Mouse (Mus musculus) embryonic facial prominence, embryonic 10.5 days (tissue): ENCODE measurements around the gene Cavin3. TPM values are rescaled to one million over a fixed set of nuclear protein-coding genes. Genes with fewer than 3 reads are reported as not detected.
"Not testable (repeated sequence)": the region's sequence is repeated elsewhere in the genome, so short reads cannot be mapped to it uniquely, and the experiment has no call there.

ENCODE experiments used
- DNase-seq: peaks from one replicate; pipeline ENCODE4 v3.0.0-alpha.2; 2017; ENCODE audit warnings: low spot score
- H3K27ac ChIP-seq: fragments of 300-500 bp; sonication (generic); replicated peaks from 2 replicates; pipeline ENCODE4 v1.5.1; 2016; ENCODE audit warnings: mild to moderate bottlenecking
- H3K27me3 ChIP-seq: fragments of 300-500 bp; sonication (generic); replicated peaks from 2 replicates; pipeline ENCODE4 v1.6.1; 2016; ENCODE audit warnings: low read depth, mild to moderate bottlenecking; ENCODE audit not compliant: poor library complexity, severe bottlenecking
- H3K36me3 ChIP-seq: fragments of 300-500 bp; sonication (generic); replicated peaks from 2 replicates; pipeline ENCODE4 v1.6.1; 2016; ENCODE audit warnings: mild to moderate bottlenecking, moderate library complexity
- H3K4me1 ChIP-seq: fragments of 300-500 bp; sonication (generic); 2 replicates; pipeline ENCODE4 v1.6.1; 2016
- H3K4me3 ChIP-seq: fragments of 300-500 bp; sonication (generic); 2 replicates; pipeline ENCODE4 v1.5.1; 2016; ENCODE audit warnings: mild to moderate bottlenecking, moderate library complexity
- H3K9me3 ChIP-seq: fragments of 300-500 bp; sonication (generic); 2 replicates; pipeline ENCODE4 v1.6.1; 2016; ENCODE audit warnings: mild to moderate bottlenecking
- WGBS: fragments of 180-500 bp; shearing (Covaris S2); methylation state at CpG from one replicate; pipeline ENCODE4 v1.1.7; 2016; 5-methylcytosine and 5-hydroxymethylcytosine counted together
- polyA plus RNA-seq: library from polyadenylated mRNA; unstranded; fragments of >200 nt; fragmentation: Nextera tagmentation; extraction: Ambion mirVana; gene quantifications from 2 replicates; pipeline ENCODE4 v1.2.1, GENCODE M21; 2016

The Cavin3 gene
- polyA plus RNA-seq, 1 experiment from 2014 or later, result 17.7 TPM

GRCm38 (mm10) chr7:105477841-105478240, 4.3 kb downstream of the Cavin3 start:
- Histone ChIP-seq H3K9me3 (no peaks in the 10 kb centered on the region), H3K4me1 (peaks cover 27% of the 10 kb centered on the region), H3K27me3 (peaks cover 32% of the 10 kb centered on the region), H3K36me3 (no peaks in the 10 kb centered on the region), H3K27ac (no peak overlapping the region), H3K4me3 (no peak overlapping the region)
- peak; percentile 50 for DNase-seq
- WGBS, result 68% methylated on average over 3 of the region's 3 CpGs

- no peaks in the 10 kb centered on the region for H3K36me3 ChIP-seq
- peaks cover 27% of the 10 kb centered on the region for H3K27me3 ChIP-seq
- no peak overlapping the region for H3K27ac ChIP-seq
- DNase-seq, result no peak
- H3K4me3 ChIP-seq, result no peak overlapping the region
- H3K4me1 ChIP-seq, result peaks cover 24% of the 10 kb centered on the region
- 96% methylated on average over 1 of the region's 1 CpGs for whole genome bisulfite sequencing
- H3K9me3 ChIP-seq, result no peaks in the 10 kb centered on the region
Observed at GRCm38 (mm10) chr7:105477433-105477700, 4.7 kb downstream of the Cavin3 start.

DNA sequence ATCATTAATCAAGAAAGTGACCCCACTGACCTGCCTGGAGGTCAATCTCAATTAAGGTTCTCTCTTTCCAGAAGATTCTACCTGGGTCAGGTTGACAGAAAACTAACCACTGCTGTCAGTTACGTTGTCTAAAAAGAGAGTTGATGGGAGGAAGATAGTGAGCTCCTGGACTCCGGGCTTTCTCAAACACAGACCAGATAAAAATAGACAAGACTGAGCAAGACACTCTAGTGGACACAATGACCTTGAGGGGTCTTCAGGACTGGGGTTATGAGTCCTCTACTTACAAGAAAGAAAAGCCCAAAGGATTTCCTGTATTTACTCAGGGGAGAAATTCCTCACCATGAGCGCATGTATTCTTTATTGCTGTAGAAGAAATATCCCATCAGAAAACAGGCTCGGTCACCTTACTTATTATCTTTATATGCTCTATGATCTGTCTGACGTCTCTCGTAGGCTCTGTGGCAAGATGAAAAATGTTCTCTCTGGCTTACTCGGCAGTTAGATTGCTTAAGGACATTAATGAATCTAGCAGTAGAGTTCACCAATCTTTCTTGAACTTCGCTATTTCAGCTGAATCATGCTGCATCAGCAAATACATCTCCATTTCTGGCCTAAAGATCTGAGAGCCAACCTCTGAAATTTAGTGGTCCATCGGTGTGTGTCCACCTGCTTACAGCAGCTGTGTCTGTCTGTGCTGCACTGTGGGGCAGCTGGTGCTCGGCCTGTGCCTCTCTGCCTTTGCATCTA, 5.2 kb downstream of the Cavin3 start:
- H3K27ac ChIP-seq, result no peak overlapping the region
- H3K36me3 ChIP-seq, result no peaks in the 10 kb centered on the region
- 91% methylated on average over 10 of the region's 10 CpGs for WGBS

GRCm38 (mm10) chr7:105475396-105475949, 6.6 kb downstream of the Cavin3 start:
- H3K4me1 ChIP-seq, result peaks cover 5% of the 10 kb centered on the region
- DNase-seq, result no peak
- H3K27me3 ChIP-seq, result peaks cover 8% of the 10 kb centered on the region
- H3K27ac ChIP-seq, result no peak overlapping the region
- H3K4me3 ChIP-seq, result no peak overlapping the region
- no peaks in the 10 kb centered on the region for H3K9me3 ChIP-seq
- no peaks in the 10 kb centered on the region for H3K36me3 ChIP-seq
- WGBS, result 81% methylated on average over 7 of the region's 7 CpGs

More for the DNA sequence above, 5.2 kb downstream of the Cavin3 start:
- H3K9me3 ChIP-seq, result no peaks in the 10 kb centered on the region
- H3K4me1 ChIP-seq, result peaks cover 19% of the 10 kb centered on the region
- H3K4me3 ChIP-seq, result no peak overlapping the region
- no peak for DNase-seq
- H3K27me3 ChIP-seq, result peaks cover 22% of the 10 kb centered on the region

DNA sequence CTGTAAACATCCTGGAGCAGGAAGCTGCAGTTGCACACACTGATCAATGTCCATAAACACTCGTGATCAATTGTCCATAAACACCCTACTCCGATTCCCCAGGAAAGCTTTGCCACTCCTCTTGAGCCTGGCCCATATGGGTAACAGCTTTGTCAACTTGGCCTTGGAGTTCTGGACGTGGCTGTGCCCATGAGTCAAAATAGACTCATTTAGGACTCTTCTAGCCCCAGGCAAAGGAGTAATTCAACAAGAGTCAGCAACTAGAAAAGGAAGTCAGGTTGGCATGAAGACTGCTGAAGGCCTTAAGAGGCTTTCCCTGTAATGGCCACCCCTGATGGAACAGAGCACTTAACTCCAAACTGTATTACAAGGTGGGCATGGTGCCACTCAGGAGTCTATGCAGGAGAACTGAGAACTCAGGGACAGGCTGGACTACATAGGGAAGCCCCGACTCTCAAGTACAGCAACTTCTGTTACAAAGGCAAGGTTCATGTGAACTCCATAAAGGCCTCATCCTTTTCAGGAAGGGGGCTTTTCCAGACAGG, 7.3 kb downstream of the Cavin3 start:
- H3K4me3 ChIP-seq, result no peak overlapping the region
- no peaks in the 10 kb centered on the region for H3K9me3 ChIP-seq
- H3K27ac ChIP-seq, result no peak overlapping the region
- DNase-seq, result no peak
- no peaks in the 10 kb centered on the region for H3K36me3 ChIP-seq
- peaks cover 2% of the 10 kb centered on the region; the same call in 1 of the 2 replicates for H3K27me3 ChIP-seq
- H3K4me1 ChIP-seq, result no peaks in the 10 kb centered on the region; the same call in 1 of the 2 replicates
- WGBS, result 73% methylated on average over 4 of the region's 4 CpGs

GRCm38 (mm10) chr7:105472607-105473006, 9.5 kb downstream of the Cavin3 start:
- Histone ChIP-seq H3K27me3 (no peaks in the 10 kb centered on the region), H3K4me1 (no peaks in the 10 kb centered on the region), H3K27ac (no peak overlapping the region), H3K36me3 (no peaks in the 10 kb centered on the region), H3K9me3 (no peaks in the 10 kb centered on the region), H3K4me3 (no peak overlapping the region)
- 60% methylated on average over 1 of the region's 1 CpGs for WGBS
- no peak for DNase-seq

DNA sequence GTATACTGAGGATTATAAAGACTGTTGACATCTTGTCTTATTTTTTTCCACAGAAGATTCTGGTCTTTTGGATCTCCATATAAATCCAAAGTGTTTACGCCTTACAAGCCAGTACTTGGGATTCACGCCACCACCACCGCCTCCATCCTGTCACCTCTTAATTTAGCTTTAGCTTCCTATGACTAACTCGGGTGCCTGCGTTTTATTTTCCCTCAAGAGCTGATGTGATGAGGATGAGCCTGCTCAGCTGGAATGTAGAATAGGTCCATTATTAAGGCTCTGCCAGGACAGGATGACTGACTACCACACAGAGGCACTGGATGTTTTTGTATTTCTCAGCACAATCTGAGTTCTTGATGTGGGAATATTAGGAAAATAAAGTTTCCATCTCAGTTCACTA, 16.6 kb downstream of the Cavin3 start:
- H3K27me3 ChIP-seq, H3K27ac ChIP-seq, H3K4me1 ChIP-seq, H3K4me3 ChIP-seq, H3K9me3 ChIP-seq, H3K36me3 ChIP-seq, DNase-seq: not testable (repeated sequence)
- 78% methylated on average over 5 of the region's 5 CpGs for WGBS

DNA sequence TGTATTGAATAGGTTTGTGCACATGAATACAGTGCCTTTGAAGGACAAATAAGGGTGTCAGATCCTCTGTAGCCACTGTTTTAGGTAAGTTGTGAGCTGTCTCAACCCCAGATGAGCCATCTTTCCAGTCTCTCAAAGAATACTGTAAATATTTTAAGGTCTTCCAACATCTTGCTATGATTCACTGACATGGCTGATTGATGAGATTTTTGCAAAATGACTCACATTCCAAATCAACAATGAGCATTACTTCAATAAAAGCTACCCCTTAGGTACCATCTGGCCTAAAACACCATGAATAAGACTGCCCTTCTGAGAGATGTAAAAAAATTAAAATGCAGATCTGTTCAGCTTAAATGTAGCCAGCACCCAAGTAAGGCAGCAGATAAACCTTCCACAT, 23.6 kb downstream of the Cavin3 start:
- Histone ChIP-seq H3K4me1 (no peaks in the 10 kb centered on the region), H3K27me3 (no peaks in the 10 kb centered on the region), H3K36me3 (no peaks in the 10 kb centered on the region), H3K4me3 (no peak overlapping the region), H3K27ac (no peak overlapping the region), H3K9me3 (no peaks in the 10 kb centered on the region)
- no peak for DNase-seq

- not testable (repeated sequence) for H3K4me3 ChIP-seq, H3K9me3 ChIP-seq, DNase-seq, H3K27ac ChIP-seq, H3K27me3 ChIP-seq, H3K4me1 ChIP-seq, H3K36me3 ChIP-seq
- 88% methylated on average over 4 of the region's 4 CpGs for WGBS
Observed at GRCm38 (mm10) chr7:105453345-105453744, 28.8 kb downstream of the Cavin3 start.

DNA sequence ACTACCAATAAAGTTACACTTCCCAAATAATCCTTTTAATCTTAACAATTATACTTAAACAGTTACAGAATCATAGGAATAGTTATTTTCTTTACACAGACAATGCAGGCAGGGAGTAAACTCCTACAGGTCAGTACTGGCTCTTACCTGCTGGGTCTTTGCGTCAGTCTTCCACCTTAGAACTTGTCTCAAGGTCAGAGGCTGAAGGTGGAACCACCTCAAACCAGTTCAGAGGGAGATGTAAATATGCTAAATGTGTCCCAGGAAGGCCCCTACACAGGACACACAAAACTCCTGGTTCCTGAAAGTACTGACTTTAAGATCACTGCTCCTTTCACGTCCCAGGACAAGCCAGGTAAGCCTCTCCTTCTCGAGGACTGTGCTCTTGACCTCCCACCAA, 37.0 kb downstream of the Cavin3 start:
- Histone ChIP-seq H3K4me1 (no peaks in the 10 kb centered on the region), H3K9me3 (no peaks in the 10 kb centered on the region), H3K4me3 (no peak overlapping the region), H3K27me3 (no peaks in the 10 kb centered on the region), H3K27ac (no peak overlapping the region), H3K36me3 (no peaks in the 10 kb centered on the region)
- 76% methylated on average over 3 of the region's 3 CpGs for WGBS
- DNase-seq, result no peak

DNA sequence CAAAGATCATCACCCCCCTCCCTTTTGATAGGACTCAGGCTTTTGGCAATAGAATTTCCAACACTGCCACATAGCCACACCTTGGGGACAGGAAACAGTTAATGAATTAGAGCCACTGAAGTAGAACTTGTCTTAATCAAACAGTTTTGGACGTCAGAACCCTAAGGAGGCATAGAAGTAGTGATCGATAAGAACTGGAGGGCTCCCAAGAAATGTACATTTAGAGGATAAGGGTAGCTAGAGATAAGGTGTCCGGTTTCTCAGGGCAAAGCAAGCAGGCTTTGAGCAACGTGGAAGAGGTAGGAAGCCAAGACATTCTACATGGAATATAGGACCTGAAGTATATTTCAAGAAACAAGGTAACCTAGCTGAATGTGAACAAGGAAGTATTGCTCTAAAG, 40.7 kb downstream of the Cavin3 start:
- 69% methylated on average over 4 of the region's 4 CpGs for WGBS
- Histone ChIP-seq H3K9me3 (no peaks in the 10 kb centered on the region), H3K27me3 (no peaks in the 10 kb centered on the region), H3K4me3 (no peak overlapping the region), H3K27ac (no peak overlapping the region), H3K4me1 (0 out of 2 replicates have a peak, but pooled peaks cover 4% of the 10 kb centered on the region), H3K36me3 (no peaks in the 10 kb centered on the region)
- DNase-seq, result no peak

DNA sequence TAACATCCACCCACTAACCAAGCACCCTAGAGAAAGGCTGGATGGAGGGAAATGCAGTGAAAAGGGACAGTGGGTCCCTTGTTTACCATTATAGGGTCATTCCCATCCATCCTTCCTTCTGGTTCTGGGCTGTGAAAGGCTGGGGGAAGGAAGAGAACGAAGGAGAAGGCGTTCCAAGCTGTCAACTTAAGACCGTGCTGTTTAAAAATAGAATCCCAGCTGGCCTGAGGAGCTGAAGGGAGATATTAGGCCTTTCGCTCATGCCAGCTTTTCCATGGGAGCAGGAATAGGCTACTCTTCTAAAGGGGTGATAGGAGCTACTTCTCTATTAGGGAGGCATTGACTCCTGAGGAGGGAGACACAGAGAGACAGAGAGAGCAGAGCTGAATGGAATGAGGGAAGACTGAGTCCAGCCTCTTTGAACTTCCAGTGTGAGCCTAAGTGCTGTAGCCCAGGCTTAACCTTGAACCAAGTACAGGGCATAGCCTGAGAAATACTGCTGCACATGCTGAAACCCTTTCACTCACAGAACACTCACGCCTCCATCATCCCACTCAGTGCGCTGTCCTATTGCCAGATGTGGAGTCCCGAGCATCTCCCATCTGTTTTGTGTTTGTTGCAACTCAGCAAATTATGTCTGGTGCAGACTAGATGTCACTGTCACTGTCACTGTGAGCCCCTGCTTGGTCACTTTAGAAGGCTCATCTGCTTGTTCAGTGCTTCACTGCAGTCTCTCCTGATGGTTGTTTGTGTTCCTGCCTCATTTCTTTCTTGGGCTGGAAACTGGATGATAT, 43.9 kb downstream of the Cavin3 start:
- Histone ChIP-seq H3K27me3 (no peaks in the 10 kb centered on the region), H3K9me3 (no peaks in the 10 kb centered on the region), H3K27ac (no peak overlapping the region), H3K4me1 (0 out of 2 replicates have a peak, but pooled peaks cover 4% of the 10 kb centered on the region), H3K4me3 (no peak overlapping the region), H3K36me3 (no peaks in the 10 kb centered on the region)
- no peak for DNase-seq
- 70% methylated on average over 7 of the region's 7 CpGs for WGBS

- 85% methylated on average over 22 of the region's 22 CpGs for WGBS
- Histone ChIP-seq H3K4me1 (0 out of 2 replicates have a peak, but pooled peaks cover 4% of the 10 kb centered on the region), H3K36me3 (no peaks in the 10 kb centered on the region), H3K4me3 (no peak overlapping the region), H3K9me3 (no peaks in the 10 kb centered on the region), H3K27ac (no peak overlapping the region), H3K27me3 (no peaks in the 10 kb centered on the region)
- no peak for DNase-seq
Observed at GRCm38 (mm10) chr7:105434798-105435197, 47.3 kb downstream of the Cavin3 start.
